In genomic region chr11:116329314-116330210, GRCm38 (mm10) we compare ENCODE assay signal across 8 mouse cellular contexts. TPM values are rescaled to one million over a fixed set of nuclear protein-coding genes. Genes with fewer than 3 reads are reported as not detected.
DNase-seq lines count a peak whose midpoint lies in the region; ATAC-seq lines count a peak whose summit lies in the region.

No protein-coding gene starts in this region.

- peaks cover 15% of the 10 kb centered on the region for H3K27me3 ChIP-seq in embryonic facial prominence, embryonic 14.5 days (replicated peaks; ENCODE audit: control insufficient read depth, insufficient read depth, low read length)
- peaks cover 11% of the 10 kb centered on the region for H3K27me3 ChIP-seq in midbrain, embryonic 16.5 days (ENCODE audit: control insufficient read depth, insufficient read depth, low read depth, low read length)

- H3K9ac ChIP-seq in embryonic facial prominence, embryonic 14.5 days (ENCODE audit: low read depth, low read length) = peak overlapping the region; percentile 28; the same call in 1 of the 2 replicates
- no peak overlapping the region for H3K9ac ChIP-seq in midbrain, embryonic 16.5 days (ENCODE audit: low read depth, low read length)

- peak; percentile 64 to 69 for DNase-seq in layer of hippocampus, postnatal 10 days (ENCODE audit: low spot score in 2 of 2)
- DNase-seq in layer of hippocampus, postnatal 36 days = no peak
- DNase-seq in embryonic facial prominence, embryonic 14.5 days (ENCODE audit: low spot score) = peak; percentile 40
- peak; percentile 79 for DNase-seq in kidney, postnatal 14 days
- DNase-seq in cerebellum, adult 18-20 months = no peak
- no peak for DNase-seq in embryo, embryonic 10.5 days (ENCODE audit: low spot score)

- 46% methylated on average over 17 of the region's 18 CpGs for WGBS in embryonic facial prominence, embryonic 14.5 days
- 21% methylated on average over 18 of the region's 18 CpGs for WGBS in midbrain, embryonic 16.5 days

- ATAC-seq in embryonic facial prominence, embryonic 14.5 days (ENCODE audit: low read depth) = peak; percentile 24
- peak; percentile 49 for ATAC-seq in midbrain, embryonic 16.5 days
- ATAC-seq in megakaryocyte, adult 5-6 weeks (ENCODE audit: poor library complexity, severe bottlenecking) = no peak

- no peaks in the 10 kb centered on the region for H3K9me3 ChIP-seq in embryonic facial prominence, embryonic 14.5 days (ENCODE audit: control insufficient read depth, low read length)
- H3K9me3 ChIP-seq in midbrain, embryonic 16.5 days (replicated peaks; ENCODE audit: control insufficient read depth, low read length, poor library complexity, severe bottlenecking) = no peaks in the 10 kb centered on the region

- H3K27ac ChIP-seq in embryonic facial prominence, embryonic 14.5 days (replicated peaks; ENCODE audit: low read depth, low read length) = no peak overlapping the region
- peak overlapping the region; percentile 43 for H3K27ac ChIP-seq in midbrain, embryonic 16.5 days (ENCODE audit: low read length)

- H3K36me3 ChIP-seq in embryonic facial prominence, embryonic 14.5 days (ENCODE audit: control insufficient read depth, insufficient read depth, low read length) = no peaks in the 10 kb centered on the region
- no peaks in the 10 kb centered on the region for H3K36me3 ChIP-seq in midbrain, embryonic 16.5 days (ENCODE audit: control insufficient read depth, insufficient read depth, low read length)

- H3K4me3 ChIP-seq in embryonic facial prominence, embryonic 14.5 days (ENCODE audit: low read depth, low read length) = no peak overlapping the region
- no peak overlapping the region for H3K4me3 ChIP-seq in midbrain, embryonic 16.5 days (ENCODE audit: low read depth, low read length)

- peaks cover 10% of the 10 kb centered on the region for H3K4me1 ChIP-seq in embryonic facial prominence, embryonic 14.5 days (ENCODE audit: control insufficient read depth, insufficient read depth, low read length)
- H3K4me1 ChIP-seq in midbrain, embryonic 16.5 days (ENCODE audit: control insufficient read depth, insufficient read depth, low read length) = peaks cover 19% of the 10 kb centered on the region

- no peak overlapping the region for H3K4me2 ChIP-seq in embryonic facial prominence, embryonic 14.5 days (ENCODE audit: low read depth, low read length)
- H3K4me2 ChIP-seq in midbrain, embryonic 16.5 days (ENCODE audit: low read length) = no peak overlapping the region

RNA-seq across cellular contexts. Expression of gene Foxj1, which starts 5.6 kb away (rescaled TPM):
- 10 to 100 TPM in 1 of 2 experiments, 1 to 10 TPM in 1; 9.5 to 10.4 TPM for total RNA-seq in layer of hippocampus, postnatal 10 days (2021)
- total RNA-seq in layer of hippocampus, postnatal 36 days (2021) = 1 to 10 TPM; 4.3 to 5.8 TPM
- 7.1 and 13.7 TPM in 2 replicates for polyA plus RNA-seq in embryonic facial prominence, embryonic 14.5 days (2014; fragmentation: Nextera tagmentation; extraction: Ambion mirVana)
- polyA plus RNA-seq in midbrain, embryonic 16.5 days (2015; fragmentation: Nextera tagmentation; extraction: Ambion mirVana) = 12.1 and 13.6 TPM in 2 replicates
- not detected in 2 replicates for total RNA-seq in megakaryocyte, adult 5-6 weeks (2015)
- not detected in 2 replicates for total RNA-seq in megakaryocyte, adult 5-6 weeks (2017)

RNA-seq across cellular contexts. Expression of gene Exoc7, which starts 22.5 kb away (rescaled TPM):
- 10 to 100 TPM; 84.6 to 97.9 TPM for total RNA-seq in layer of hippocampus, postnatal 10 days (2021)
- total RNA-seq in layer of hippocampus, postnatal 36 days (2021) = 10 to 100 TPM; 77.1 to 80.9 TPM
- polyA plus RNA-seq in embryonic facial prominence, embryonic 14.5 days (2014; fragmentation: Nextera tagmentation; extraction: Ambion mirVana) = 60.5 and 71.2 TPM in 2 replicates
- 122 and 127 TPM in 2 replicates for polyA plus RNA-seq in midbrain, embryonic 16.5 days (2015; fragmentation: Nextera tagmentation; extraction: Ambion mirVana)
- total RNA-seq in megakaryocyte, adult 5-6 weeks (2015) = 29.2 and 34.8 TPM in 2 replicates
- 20.3 and 27.3 TPM in 2 replicates for total RNA-seq in megakaryocyte, adult 5-6 weeks (2017)

RNA-seq across cellular contexts. Expression of gene Galr2, which starts 48.8 kb away (rescaled TPM):
- not detected for total RNA-seq in layer of hippocampus, postnatal 10 days (2021)
- not detected for total RNA-seq in layer of hippocampus, postnatal 36 days (2021)
- polyA plus RNA-seq in embryonic facial prominence, embryonic 14.5 days (2014; fragmentation: Nextera tagmentation; extraction: Ambion mirVana) = 0.29 and 0.60 TPM in 2 replicates
- 0.46 and 0.62 TPM in 2 replicates for polyA plus RNA-seq in midbrain, embryonic 16.5 days (2015; fragmentation: Nextera tagmentation; extraction: Ambion mirVana)
- not detected in 2 replicates for total RNA-seq in megakaryocyte, adult 5-6 weeks (2015)
- total RNA-seq in megakaryocyte, adult 5-6 weeks (2017) = 0.07 TPM in 1 of 2 replicates, not detected in the other

RNA-seq across cellular contexts. Expression of gene Srp68, which starts 55.5 kb away (rescaled TPM):
- 10 to 100 TPM; 50.5 to 51.9 TPM for total RNA-seq in layer of hippocampus, postnatal 10 days (2021)
- total RNA-seq in layer of hippocampus, postnatal 36 days (2021) = 10 to 100 TPM; 60.7 to 66.0 TPM
- polyA plus RNA-seq in embryonic facial prominence, embryonic 14.5 days (2014; fragmentation: Nextera tagmentation; extraction: Ambion mirVana) = 91.9 and 92.5 TPM in 2 replicates
- polyA plus RNA-seq in midbrain, embryonic 16.5 days (2015; fragmentation: Nextera tagmentation; extraction: Ambion mirVana) = 58.2 and 59.2 TPM in 2 replicates
- 17.4 and 21.0 TPM in 2 replicates for total RNA-seq in megakaryocyte, adult 5-6 weeks (2015)
- total RNA-seq in megakaryocyte, adult 5-6 weeks (2017) = 17.8 and 19.3 TPM in 2 replicates

Comparison
In these comparisons a context has a peak if more than half of its experiments do, and no peak if none do; other contexts are left out.
1. DNase-seq: peak in layer of hippocampus, postnatal 10 days (2 of 2), embryonic facial prominence, embryonic 14.5 days (single experiment) and kidney, postnatal 14 days (single experiment); none in layer of hippocampus, postnatal 36 days (0 of 2), cerebellum, adult 18-20 months (0 of 2) and embryo, embryonic 10.5 days (single experiment).
2. RNA of gene Foxj1, which starts 5.6 kb away (total RNA-seq): 9.5 to 10.4 TPM in layer of hippocampus, postnatal 10 days and 4.3 to 5.8 TPM in layer of hippocampus, postnatal 36 days; not detected in megakaryocyte, adult 5-6 weeks; every median in the first group is over 4 times any median in the second.